Mouse (Mus musculus) brain, embryonic 18.5 days (tissue): ENCODE measurements around the gene Sel1l2.
A peak's percentile ranks its signal among the peaks of the same experiment; 100 is the strongest.

ENCODE experiments used
- DNase-seq: peaks from one replicate; pipeline ENCODE4 v3.0.0-alpha.2; 2012; ENCODE audit warnings: low read depth, low spot score

Gene Sel1l2

GRCm38 (mm10) chr2:140389525-140389924, at the start of gene Sel1l2:
Gene Sel1l2 (minus strand): TSS chr2:140389706.
- DNase-seq = no peak

- DNase-seq = no peak
Observed at GRCm38 (mm10) chr2:140439081-140439480, 49.6 kb upstream of the Sel1l2 start.

DNA sequence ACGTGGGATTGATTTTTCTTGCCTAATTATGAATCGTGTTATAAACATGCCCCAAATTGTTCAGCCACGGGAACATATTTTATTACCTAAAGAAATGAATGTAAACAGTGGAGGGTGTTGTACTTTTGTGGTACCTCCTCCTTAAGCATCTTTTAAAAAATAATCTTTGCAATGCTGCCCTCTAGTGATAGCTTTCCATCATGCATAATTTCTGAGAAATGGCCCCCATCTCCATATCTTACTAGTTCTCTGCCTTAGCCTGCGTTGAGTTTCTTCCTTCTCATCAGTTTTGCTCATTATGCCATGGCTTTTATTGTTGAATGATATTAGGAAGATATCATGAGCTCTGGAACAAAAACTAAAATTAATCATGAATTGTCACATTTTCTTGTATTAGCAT, 37.8 kb upstream of the Sel1l2 start:
- peak; percentile 20 for DNase-seq

- no peak for DNase-seq
Observed at GRCm38 (mm10) chr2:140425844-140426243, 36.3 kb upstream of the Sel1l2 start.

- DNase-seq = no peak
Observed at GRCm38 (mm10) chr2:140395744-140396231, 6.3 kb upstream of the Sel1l2 start.

DNA sequence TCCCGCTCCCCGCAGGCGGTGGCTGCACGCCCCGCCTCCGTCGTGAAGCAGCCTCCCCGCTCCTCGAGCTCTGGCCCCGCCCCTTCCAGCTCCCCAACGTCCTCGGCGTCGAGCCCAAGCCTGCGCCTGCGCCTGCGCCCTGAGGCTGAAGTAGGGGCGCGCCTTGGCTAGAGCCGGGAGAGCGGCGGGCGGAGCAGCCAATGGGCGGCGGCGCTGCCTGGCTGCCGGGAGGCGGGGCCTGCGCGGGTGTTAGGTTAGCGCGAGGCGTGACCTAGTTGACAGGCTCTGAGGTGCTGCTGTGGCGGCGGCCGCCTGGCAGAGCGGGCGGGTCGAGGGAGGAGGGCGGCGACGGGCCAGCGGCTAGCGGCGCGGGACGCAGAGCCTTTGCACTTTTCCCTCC, 5.7 kb upstream of the Sel1l2 start, which contains the start of gene Macrod2:
Gene Macrod2 (plus strand): TSS at position 131 of the 400 bp plus-strand sequence.
- DNase-seq = peak; percentile 92

DNA sequence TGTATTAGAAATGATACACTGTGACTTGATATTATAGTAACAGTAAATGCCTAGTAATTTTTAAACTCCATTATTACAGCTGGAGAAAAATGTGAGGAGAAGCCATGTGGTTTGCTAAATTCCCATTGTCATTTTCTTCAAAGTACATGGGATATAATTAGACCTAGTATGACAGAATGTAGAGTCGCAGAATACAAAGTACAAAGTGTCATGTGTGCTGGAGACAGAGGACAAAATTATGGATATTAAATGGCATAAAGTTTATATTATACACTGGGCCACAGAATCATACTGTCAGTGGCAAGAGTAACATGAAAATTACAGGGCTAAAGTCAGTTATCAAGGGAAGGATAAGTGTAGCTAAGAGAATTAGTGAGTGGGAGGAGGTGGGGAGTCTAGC, 24.7 kb downstream of the Sel1l2 start:
- DNase-seq = no peak

DNA sequence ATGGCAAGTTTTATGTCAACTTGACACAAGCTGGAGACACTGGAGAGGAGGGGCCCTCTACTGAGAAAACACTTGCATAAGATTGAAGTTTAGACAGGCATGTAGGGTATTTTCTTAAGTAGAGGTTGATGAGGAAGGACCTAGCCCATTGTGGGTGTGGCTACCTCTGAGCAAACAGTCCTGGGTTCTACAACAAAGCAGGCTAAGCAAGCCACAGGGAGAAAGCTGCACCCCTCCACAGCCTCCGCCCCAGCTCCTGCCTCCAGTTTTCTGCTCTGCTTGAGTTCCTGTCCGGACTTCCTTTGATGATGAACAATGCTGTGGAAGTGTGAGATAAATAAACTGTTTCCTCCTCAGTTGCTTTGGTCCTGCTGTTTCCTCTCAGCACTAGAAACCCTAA, 29.6 kb downstream of the Sel1l2 start:
- DNase-seq = no peak

- DNase-seq = no peak
Observed at GRCm38 (mm10) chr2:140342394-140342793, 47.1 kb downstream of the Sel1l2 start.

- DNase-seq = no peak
Observed at GRCm38 (mm10) chr2:140330508-140331306, 58.8 kb downstream of the Sel1l2 start.

- DNase-seq = no peak
Observed at GRCm38 (mm10) chr2:140302976-140303708, 86.4 kb downstream of the Sel1l2 start.

GRCm38 (mm10) chr2:140297155-140297554, 92.4 kb downstream of the Sel1l2 start:
- DNase-seq = no peak

DNA sequence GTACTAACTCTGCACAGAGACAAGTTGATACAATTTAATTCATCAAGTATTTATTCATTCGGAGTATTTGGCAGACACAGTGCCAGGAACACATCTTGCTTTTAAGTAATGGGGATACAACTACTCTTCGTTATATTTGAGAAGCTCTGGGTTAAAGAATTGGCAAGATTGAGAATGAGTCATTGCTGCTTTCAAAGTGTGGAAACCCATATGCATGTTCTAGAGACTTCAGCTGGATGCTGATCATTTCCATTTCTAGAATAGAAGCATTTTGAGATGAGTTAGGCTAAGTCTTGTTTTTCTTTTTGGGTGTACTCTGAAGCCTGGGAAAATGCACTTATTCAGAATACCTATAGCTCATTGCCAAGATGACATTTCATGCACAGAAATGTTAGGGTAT, 95.7 kb downstream of the Sel1l2 start:
- no peak for DNase-seq

DNA sequence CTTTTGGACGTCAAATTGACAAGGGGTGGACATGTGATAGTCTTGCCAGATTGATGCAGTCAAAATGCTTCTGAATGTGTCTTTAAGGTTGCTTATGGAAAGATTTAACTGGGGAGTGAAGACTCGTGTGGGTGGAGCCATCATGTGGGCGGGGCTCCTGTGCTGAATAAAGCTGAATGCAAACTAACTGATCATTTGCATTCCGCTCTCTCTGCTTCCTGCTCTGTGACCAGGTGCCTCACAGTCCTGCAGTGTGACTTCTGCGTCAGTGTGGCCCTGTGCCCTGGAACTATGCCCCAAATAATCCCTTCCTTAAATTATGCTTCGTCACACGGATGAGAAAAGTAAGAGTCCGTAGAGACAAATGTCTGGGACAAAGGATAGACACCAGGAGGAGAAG, 108.7 kb downstream of the Sel1l2 start:
- no peak for DNase-seq

DNA sequence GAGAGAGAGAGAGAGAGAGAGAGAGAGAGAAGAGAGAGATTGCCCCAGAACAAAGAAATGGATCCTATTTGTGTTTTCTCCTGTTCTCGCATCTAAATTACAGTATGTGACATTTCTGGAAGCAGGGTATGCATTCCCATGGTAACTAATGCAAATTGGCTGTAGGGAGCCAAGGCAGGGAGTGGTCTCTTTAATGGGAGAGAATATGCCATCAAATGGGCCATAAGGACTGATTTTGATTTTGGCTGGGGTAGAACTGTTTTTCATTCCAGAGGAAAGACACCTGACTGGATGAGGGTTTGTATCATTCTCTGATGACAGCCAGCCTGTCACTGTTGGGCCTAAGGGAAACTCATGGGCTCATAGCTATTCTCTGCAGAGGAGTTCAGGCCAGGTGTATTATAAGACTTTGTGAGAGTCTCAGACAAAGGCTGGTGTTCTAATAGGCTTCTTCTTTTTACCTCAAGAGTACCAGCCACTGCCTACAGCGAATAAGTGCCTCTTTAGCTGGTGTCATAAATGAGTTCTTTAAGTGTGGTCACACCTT, 133.8 kb downstream of the Sel1l2 start:
- peak; percentile 32 for DNase-seq

DNA sequence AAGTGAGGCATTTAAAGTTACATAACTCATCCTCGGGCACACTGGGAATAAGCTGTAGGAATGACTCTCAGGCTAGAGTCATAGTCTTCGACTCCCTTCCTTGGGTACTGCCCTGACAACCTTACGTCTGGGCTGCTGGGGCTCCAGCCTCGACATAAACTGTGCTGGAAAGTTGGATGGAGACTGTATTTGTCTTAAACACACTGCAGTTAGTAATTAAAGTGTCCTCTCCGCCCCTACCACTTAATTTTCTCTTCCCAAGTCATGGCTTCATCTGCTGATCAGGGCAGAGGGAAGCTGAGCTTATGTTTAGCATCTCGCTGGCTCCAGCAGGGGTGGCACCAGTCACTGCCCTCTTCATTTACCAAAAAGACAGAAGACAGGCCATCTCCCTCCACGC, 135.2 kb downstream of the Sel1l2 start:
- no peak for DNase-seq

DNA sequence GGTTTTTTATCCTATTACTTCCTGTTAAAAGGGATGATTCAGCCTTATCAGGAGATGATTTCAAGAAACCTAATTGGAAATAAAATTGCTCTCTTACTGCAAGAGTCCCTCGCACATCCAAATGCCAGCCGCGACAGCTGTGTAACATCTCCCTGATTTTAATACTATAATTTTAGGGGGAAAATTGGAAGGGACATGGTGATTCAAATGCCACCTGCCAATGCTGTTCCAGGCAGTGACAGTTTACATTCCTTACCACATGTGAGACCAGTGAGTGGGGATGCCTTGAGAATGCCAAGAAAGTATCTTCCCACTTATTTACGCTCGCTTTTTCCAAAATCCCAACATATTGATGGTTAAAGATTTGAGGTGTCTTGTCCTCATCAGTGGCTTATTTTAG, 146.4 kb downstream of the Sel1l2 start:
- DNase-seq = no peak

DNA sequence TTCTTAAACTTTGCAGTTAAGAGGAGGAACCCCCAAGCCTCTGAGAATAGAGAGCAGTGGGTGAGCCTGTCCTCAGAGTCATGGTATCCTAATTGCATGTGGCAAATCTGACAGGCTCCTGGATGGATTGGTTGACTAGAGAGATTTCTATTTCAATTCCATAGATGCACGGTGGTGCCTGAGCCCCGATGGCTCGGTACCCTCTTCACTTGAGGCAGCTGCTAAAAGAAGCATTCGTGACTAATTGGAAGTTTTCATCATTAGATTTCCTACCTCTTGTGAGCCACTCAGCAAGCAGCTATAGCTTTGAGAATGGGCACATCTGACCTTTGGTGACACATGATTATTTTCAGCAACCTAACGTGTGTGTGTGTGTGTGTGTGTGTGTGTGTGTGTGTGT, 147.1 kb downstream of the Sel1l2 start:
- DNase-seq = no peak

- DNase-seq = no peak
Observed at GRCm38 (mm10) chr2:140237245-140237644, 152.3 kb downstream of the Sel1l2 start.

DNA sequence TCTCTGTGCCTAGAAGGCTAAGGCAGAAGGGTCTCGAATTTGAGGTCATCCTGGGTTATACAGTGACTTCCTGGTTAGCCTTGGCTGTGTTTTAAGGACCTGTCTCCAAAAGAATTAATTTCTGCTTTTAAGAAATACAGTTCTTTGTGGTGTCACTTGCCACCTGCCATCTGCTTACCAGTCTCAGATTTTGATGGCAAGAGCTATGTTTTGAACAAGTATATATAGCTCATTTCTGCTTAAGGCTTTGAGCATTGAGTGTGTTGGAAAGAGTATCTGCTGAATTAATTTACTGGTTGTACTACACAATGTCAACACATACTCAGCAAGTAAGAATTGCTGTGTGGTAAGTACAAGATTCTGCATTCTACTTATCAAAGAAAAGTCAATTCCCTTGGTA, 159.2 kb downstream of the Sel1l2 start:
- DNase-seq = no peak

- no peak for DNase-seq
Observed at GRCm38 (mm10) chr2:140220325-140220724, 169.2 kb downstream of the Sel1l2 start.

DNA sequence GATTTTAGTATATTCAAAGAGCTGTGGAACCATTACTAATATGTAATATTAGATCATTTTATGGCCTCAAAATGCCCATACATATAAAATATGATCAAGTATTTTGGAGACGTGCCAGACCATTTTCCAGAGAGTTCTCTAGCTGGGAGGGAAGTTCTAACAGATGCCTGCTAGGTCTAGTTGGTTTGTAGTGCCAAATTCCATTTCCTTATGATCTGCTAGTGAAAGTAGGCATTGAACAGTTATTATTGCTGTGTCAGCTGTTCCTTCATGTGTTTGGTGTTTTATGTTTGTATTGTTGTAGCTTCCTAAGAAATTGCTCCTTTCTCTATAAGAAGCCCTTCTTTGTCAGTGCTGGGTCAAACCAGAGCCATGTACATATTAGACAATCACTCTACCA, 173.5 kb downstream of the Sel1l2 start:
- no peak for DNase-seq

GRCm38 (mm10) chr2:140215415-140215814, 174.1 kb downstream of the Sel1l2 start:
- no peak for DNase-seq
